Mouse (Mus musculus): ENCODE results near the gene Wdr19. TPM values are rescaled to one million over a fixed set of nuclear protein-coding genes. Genes with fewer than 3 reads are reported as not detected.

The Wdr19 gene
- 10 to 100 TPM; 16.6 to 21.9 TPM for total RNA-seq (2021)
- long read RNA-seq, full-length matches to known transcripts = 3 of 9 reads
- long read RNA-seq, partial matches to known transcripts = 4 of 9 reads
- long read RNA-seq, other reads (novel, unspliced or antisense) = 2 of 9 reads

DNA sequence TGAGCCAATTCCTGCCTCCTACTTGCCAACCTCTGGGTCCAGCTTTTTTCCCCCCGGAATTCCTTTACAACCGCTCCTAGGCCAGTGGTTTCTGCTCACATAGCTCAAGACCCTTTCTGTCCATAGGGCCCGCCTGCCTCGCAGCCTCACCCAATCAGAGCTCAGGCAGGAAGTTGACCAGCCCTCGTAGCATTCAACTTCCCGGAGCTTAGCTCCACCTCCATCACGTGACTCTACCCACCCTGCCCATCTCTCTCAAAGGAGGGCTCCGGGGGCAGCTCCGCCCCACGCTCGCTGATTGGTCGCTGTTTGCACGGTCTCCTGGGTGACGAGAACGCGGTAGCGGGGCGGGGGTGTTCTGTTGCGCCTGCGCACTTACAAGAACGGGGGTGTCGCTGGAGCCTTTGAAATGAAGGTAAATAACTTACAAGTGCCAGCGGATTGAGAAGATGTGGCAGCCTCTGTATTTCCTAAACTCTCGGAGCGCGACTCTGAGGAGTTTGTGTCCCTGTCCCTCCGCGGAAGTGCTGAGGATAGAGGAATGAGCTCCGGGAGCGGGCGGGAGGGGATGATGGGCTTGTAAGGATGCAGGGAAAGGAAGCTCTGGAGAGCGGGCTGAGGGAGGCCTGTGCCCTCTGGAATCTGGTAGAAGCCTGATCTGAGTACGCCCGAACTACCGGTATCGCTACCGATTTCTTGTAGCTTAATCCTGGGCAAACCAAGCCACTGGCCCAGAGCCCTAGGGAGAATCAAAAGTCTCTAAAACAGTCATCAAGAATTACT lies at the start of gene Wdr19:
TSS of gene Wdr19 (plus strand) at position 351 of the 783 bp plus-strand sequence.
- DNase-seq (ENCODE audit: low spot score in 2 of 2) = peak; percentile 99

DNA sequence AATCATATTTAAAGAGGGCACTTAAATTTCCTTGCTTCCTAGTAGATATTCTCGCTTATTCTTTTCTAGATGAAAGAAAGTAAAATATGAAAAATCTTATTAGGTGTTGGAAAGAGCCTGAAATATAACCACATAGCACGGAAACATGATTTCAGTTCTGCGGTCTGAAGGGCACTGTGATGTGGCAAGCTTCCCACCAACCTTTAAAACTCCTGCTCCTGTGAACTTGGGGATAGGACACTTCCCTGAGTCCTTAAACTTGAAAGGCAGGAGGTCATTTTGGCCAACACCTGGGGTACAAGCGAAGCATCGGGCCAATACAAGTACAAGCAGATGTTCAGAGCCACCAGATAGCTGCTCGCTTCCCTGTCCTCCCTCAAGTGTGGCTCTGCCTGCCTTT lies 49.8 kb upstream of the Wdr19 start:
- DNase-seq (ENCODE audit: low spot score in 2 of 2) = no peak

GRCm38 (mm10) chr5:65150376-65150955 lies 49.0 kb upstream of the Wdr19 start:
- DNase-seq (ENCODE audit: low spot score in 2 of 2) = no peak

- DNase-seq (ENCODE audit: low spot score in 2 of 2) = no peak
These were observed 48.2 kb upstream of the Wdr19 start for GRCm38 (mm10) chr5:65151276-65151675.

- no peak for DNase-seq (ENCODE audit: low spot score in 2 of 2)
These were observed 47.7 kb upstream of the Wdr19 start for GRCm38 (mm10) chr5:65151767-65152166.

- no peak for DNase-seq (ENCODE audit: low spot score in 2 of 2)
These were observed 45.2 kb upstream of the Wdr19 start for GRCm38 (mm10) chr5:65154287-65154686.

GRCm38 (mm10) chr5:65156853-65157252 lies 42.6 kb upstream of the Wdr19 start:
- no peak for DNase-seq (ENCODE audit: low spot score in 2 of 2)

- no peak for DNase-seq (ENCODE audit: low spot score in 2 of 2)
These were observed 41.8 kb upstream of the Wdr19 start for GRCm38 (mm10) chr5:65157412-65158381.

- DNase-seq (ENCODE audit: low spot score in 2 of 2) = peak in 1 of 2 experiments; percentile 78
These were observed 40.7 kb upstream of the Wdr19 start for GRCm38 (mm10) chr5:65158696-65159305.

DNA sequence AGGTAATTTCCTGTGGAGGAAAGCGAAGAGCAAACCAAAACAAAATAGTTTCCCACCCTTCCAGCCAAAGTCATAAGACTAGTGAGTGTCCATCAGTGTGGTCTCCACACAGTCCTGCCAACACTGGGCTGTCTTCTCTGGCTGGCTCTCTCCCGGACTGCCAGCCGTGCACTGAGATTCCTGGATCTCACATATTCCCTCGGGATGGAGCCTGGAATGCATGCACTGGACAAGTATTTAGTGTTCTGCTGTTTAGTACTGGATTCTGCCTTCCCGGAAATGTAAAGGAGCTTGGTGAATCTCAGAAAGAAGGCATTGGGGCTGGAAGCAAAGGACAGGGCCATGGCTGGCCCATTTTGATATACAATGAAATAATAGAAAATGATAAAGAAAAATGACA lies 36.5 kb upstream of the Wdr19 start:
- DNase-seq (ENCODE audit: low spot score in 2 of 2) = no peak

DNA sequence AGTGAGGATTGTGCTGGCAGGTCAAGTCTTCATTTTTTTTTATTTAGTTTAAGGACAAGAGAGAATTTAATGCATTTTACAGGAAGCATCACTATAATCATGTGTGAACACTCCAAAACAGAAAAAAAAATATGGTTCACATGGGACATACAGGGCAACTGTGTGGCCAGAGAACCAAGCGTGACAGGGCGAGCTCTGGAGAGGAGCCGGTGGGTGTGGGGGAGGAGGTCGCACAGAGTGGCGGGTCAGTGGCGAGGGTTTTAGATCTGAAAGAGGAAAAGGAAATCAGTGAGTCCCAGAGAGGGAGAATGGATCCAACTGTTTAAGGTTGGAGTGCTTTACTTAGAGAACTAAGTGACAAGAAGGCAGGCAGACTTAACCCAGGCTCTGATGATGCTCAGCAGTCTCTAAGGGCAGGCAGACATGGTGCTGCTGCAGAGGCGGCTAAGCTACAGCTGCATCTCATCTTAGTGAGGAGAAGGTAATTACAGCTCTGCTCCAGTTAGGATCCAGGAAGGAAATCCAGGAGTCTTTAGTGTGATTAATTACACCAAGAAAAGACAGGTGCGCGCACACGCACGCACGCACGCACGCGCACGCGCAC lies 35.9 kb upstream of the Wdr19 start:
- no peak for DNase-seq (ENCODE audit: low spot score in 2 of 2)

DNA sequence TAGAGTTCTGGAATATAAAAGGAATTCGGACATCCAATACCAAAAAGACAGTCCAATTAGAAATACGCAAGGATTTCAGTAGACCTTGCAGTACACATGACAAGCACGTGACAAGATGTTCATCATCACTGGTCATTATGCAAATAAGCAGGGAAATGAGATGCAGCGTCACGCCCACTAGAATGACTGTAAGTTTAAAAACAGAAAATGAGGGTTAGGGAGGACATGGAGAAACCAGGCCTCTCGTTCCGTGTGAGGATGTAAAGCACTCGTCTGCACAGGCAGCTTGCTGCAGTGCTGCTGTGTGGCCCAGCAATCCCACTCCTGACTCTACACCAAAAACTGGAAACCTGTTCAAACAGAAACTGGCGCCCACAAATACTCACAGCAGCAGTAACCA lies 29.3 kb upstream of the Wdr19 start:
- DNase-seq (ENCODE audit: low spot score in 2 of 2) = no peak

GRCm38 (mm10) chr5:65175035-65175917 lies 24.2 kb upstream of the Wdr19 start:
- peak; percentile 70 to 86 for DNase-seq (ENCODE audit: low spot score in 2 of 2)

DNA sequence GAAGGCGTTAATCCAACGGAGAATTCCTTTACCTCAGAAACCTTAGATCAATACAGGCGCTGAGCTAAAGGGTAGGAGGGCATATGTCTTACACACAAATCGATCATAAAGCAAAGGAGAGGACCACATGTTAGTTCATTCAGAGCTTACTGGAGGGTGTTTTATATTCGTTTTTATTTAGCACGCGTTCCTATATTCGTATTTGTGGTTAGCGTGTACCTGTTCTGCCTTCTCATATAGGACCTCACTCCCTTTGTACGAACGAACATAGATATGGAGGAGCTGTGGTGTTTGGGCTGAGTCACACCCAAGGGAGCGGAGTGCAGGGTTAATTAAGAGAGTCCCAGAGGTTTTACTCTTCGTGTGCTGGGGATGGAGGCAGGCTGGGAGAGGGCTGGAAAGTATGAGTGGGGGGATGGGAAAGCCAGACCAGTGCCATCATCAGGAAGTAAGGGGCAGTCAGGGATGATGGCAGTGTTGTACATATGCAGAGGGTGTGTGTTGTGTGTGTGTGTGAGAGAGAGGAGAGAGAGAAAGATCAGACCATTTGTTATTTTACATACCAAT lies 23.5 kb upstream of the Wdr19 start:
- DNase-seq (ENCODE audit: low spot score in 2 of 2) = no peak

DNA sequence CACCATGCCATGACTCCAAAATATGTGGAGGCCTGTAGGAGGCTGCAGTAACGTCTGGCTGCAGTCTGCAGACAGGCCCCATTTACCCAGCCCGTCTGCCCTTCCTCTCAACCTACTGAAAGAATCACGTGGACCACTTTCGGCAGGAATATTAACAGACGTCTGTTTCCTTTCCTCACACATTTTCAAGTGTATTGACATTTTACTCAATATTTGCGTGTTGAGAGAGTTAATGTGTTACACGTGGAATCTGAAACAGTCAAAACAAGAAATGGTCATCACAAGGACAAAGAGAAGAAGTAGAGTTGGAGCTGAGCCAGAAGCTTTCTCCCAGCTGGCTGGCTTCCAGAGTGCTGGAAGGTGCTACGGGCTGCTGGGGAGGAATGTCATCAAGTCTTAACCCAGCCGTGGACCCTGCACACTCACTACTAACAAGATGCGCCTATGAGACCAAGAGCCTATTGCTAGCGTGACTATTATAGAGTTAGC lies 22.4 kb upstream of the Wdr19 start:
- DNase-seq (ENCODE audit: low spot score in 2 of 2) = no peak

- DNase-seq (ENCODE audit: low spot score in 2 of 2) = peak in 1 of 2 experiments; percentile 27
These were observed 21.0 kb upstream of the Wdr19 start for GRCm38 (mm10) chr5:65178477-65178876.

DNA sequence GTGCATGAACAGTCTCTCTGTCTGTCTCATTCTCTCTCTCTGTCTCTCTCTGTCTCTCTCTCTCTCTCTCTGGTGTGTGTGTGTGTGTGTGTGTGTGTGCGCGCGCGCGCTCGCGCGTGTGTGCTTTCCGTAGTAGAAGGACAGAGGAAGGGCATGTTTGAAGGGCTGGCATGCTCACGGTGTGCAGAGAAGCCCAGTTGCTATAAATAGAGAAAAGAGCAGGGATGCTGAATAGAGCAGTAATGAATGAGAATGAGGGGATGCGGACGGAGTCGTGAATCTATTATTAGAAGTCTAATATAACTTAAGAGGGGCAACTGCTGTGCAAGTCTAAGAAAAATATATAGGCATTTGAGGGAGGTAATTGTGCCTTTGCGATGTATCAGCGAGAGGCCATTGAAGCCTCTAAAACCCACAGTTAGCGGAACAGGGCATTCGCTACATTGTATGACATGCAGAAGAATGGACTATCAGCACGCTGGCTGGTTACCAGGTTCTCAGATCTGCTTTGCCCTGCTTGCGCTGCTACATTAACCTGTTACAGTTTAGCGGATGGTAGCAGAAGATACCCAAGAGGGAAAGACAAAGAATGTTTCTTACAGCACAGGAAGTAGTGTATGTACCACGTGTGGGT lies 18.2 kb upstream of the Wdr19 start:
- no peak for DNase-seq (ENCODE audit: low spot score in 2 of 2)

DNA sequence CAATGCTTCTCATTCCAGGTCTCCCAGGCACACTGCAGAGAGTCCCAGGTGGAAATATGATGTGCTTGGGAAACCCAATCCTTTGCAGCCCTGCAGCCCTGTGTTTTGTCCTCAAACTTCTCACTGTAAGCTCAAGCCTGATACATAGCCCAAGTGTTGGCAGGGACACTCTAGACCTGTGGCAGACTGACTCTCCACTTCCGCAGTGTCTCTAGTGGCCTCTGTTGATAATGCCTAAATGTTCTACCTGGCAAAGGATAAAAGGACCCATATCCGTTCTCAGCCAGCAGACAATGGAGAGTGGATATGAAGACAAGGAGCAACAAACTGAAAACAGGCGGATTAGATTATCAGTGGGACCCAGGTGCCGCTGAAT lies 17.7 kb upstream of the Wdr19 start:
- peak in 1 of 2 experiments; percentile 17 for DNase-seq (ENCODE audit: low spot score in 2 of 2)

- DNase-seq (ENCODE audit: low spot score in 2 of 2) = peak in 1 of 2 experiments; percentile 64
These were observed 17.2 kb upstream of the Wdr19 start for GRCm38 (mm10) chr5:65182268-65182667.

Data from layer of hippocampus, adult 18-20 months (tissue).